Mouse (Mus musculus) liver, embryonic 14.5 days (tissue): ENCODE data around the gene Cntn5. TPM values are rescaled to one million over a fixed set of nuclear protein-coding genes. Genes with fewer than 3 reads are reported as not detected.

Experiments
- ATAC-seq: fragments of 200-750 bp; cut with Nextera tagmentation; 2 replicates; pipeline ENCODE4 v1.8.0; 2017; ENCODE audit warnings: moderate number of reproducible peaks, mild to moderate bottlenecking, moderate library complexity; ENCODE audit not compliant: insufficient read depth
- DNase-seq, 3 experiments: peaks; one replicate each; pipeline ENCODE4 v3.0.0-alpha.2; 2012 to 2013; ENCODE audit warnings: low read depth in 3 of 3, low spot score in 3 of 3
- H3K27ac ChIP-seq: fragments of 300-500 bp; sonication (generic); 2 replicates; pipeline ENCODE4 v1.5.1; 2014; ENCODE audit warnings: moderate library complexity, mild to moderate bottlenecking, control low read depth, inconsistent platforms
- H3K27me3 ChIP-seq: fragments of 300-500 bp; sonication (generic); 2 replicates; pipeline ENCODE4 v1.6.1; 2014; ENCODE audit warnings: mild to moderate bottlenecking, low read length, moderate library complexity; ENCODE audit not compliant: control insufficient read depth, insufficient read depth
- H3K36me3 ChIP-seq: fragments of 300-500 bp; sonication (generic); replicated peaks from 2 replicates; pipeline ENCODE4 v1.6.1; 2014; ENCODE audit warnings: low read depth; ENCODE audit not compliant: control insufficient read depth, insufficient read depth
- H3K4me1 ChIP-seq, 2 experiments: fragments of 200-500 bp in 1 of 2; fragments of 300-500 bp in 1 of 2; sonication (generic) in 1 of 2; replicated peaks; 2 replicates each; pipeline ENCODE4 v1.6.1; 2012 to 2014; ENCODE audit warnings: antibody characterized with exemption in 1 of 2, inconsistent platforms in 1 of 2, low read length in 1 of 2; ENCODE audit not compliant: control insufficient read depth in 2 of 2, insufficient read depth in 2 of 2
- H3K4me2 ChIP-seq: fragments of 300-500 bp; sonication (generic); 2 replicates; pipeline ENCODE4 v1.6.1; 2014; ENCODE audit warnings: low read depth, mild to moderate bottlenecking, control low read depth, moderate library complexity
- H3K4me3 ChIP-seq, 2 experiments: fragments of 200-500 bp in 1 of 2; fragments of 300-500 bp in 1 of 2; sonication (generic) in 1 of 2; 2 replicates each; pipeline ENCODE4 v1.5.1; 2012 to 2014; ENCODE audit warnings: low read depth in 2 of 2, low read length in 2 of 2, mild to moderate bottlenecking in 2 of 2, control low read depth in 1 of 2, inconsistent platforms in 1 of 2, moderate library complexity in 1 of 2; ENCODE audit not compliant: insufficient read depth in 1 of 2
- H3K9ac ChIP-seq: fragments of 300-500 bp; sonication (generic); replicated peaks from 2 replicates; pipeline ENCODE4 v1.6.1; 2014; ENCODE audit warnings: mild to moderate bottlenecking, control low read depth, moderate library complexity
- H3K9me3 ChIP-seq: fragments of 300-500 bp; sonication (generic); 2 replicates; pipeline ENCODE4 v1.6.1; 2016; ENCODE audit warnings: low read length, mixed read lengths; ENCODE audit not compliant: control insufficient read depth
- CTCF ChIP-seq: IDR thresholded peaks from 2 replicates; pipeline ENCODE4 v1.5.1; 2016; ENCODE audit warnings: antibody characterized with exemption, low read depth, control low read depth
- EP300 ChIP-seq: IDR thresholded peaks from 2 replicates; pipeline ENCODE4 v1.6.1; 2016; ENCODE audit warnings: antibody characterized with exemption, low read depth
- WGBS: fragments of 180-500 bp; shearing (Covaris S2); extraction: QIAGEN DNeasy Blood & Tissue Kit; methylation state at CpG from one replicate; pipeline ENCODE4 v1.1.7; 2014; ENCODE audit not compliant: insufficient replicate concordance; 5-methylcytosine and 5-hydroxymethylcytosine counted together
- polyA plus RNA-seq, 2 experiments: library from polyadenylated mRNA; depleted of rRNA in 1 of 2; stranded (reverse) in 1 of 2; unstranded in 1 of 2; fragments of >200 nt; fragmentation: Nextera tagmentation in 1 of 2; extraction: Ambion mirVana in 1 of 2; gene quantifications; 2 replicates each; pipeline versions ENCODE4 v1.2.1 to v1.2.3; 2012 to 2014

Cntn5 gene
- polyA plus RNA-seq, 2 experiments, result not detected

GRCm38 (mm10) chr9:10226013-10226412, 678.6 kb downstream of the Cntn5 start:
- Histone ChIP-seq H3K9me3 (no peaks in the 10 kb centered on the region), H3K4me2 (no peak overlapping the region), H3K4me3 (no peak overlapping the region), H3K36me3 (no peaks in the 10 kb centered on the region), H3K9ac (no peak overlapping the region), H3K27ac (no peak overlapping the region), H3K27me3 (no peaks in the 10 kb centered on the region), H3K4me1 (no peaks in the 10 kb centered on the region)
- TF ChIP-seq CTCF (no peak), EP300 (no peak)
- DNase-seq (no peak), ATAC-seq (no peak)
- WGBS, result 48% methylated on average over 2 of the region's 2 CpGs

- Histone ChIP-seq H3K4me1 (no peaks in the 10 kb centered on the region), H3K9ac (no peak overlapping the region)
- TF ChIP-seq CTCF (no peak), EP300 (no peak)
Measured at GRCm38 (mm10) chr9:10186063-10186462, 718.5 kb downstream of the Cntn5 start.

GRCm38 (mm10) chr9:10170526-10170925, 734.0 kb downstream of the Cntn5 start:
- no peak for DNase-seq
- WGBS, result 76% methylated on average over 3 of the region's 3 CpGs
- Histone ChIP-seq H3K4me1 (no peaks in the 10 kb centered on the region), H3K4me3 (no peak overlapping the region), H3K9ac (no peak overlapping the region), H3K27me3 (no peaks in the 10 kb centered on the region), H3K4me2 (no peak overlapping the region), H3K9me3 (no peaks in the 10 kb centered on the region), H3K36me3 (no peaks in the 10 kb centered on the region), H3K27ac (no peak overlapping the region)
- no peak for TF ChIP-seq EP300
- TF ChIP-seq CTCF, result no peak
- no peak for ATAC-seq

More at GRCm38 (mm10) chr9:10186063-10186462, 718.5 kb downstream of the Cntn5 start:
- DNase-seq, result no peak
- Histone ChIP-seq H3K9me3 (no peaks in the 10 kb centered on the region), H3K27me3 (no peaks in the 10 kb centered on the region), H3K36me3 (no peaks in the 10 kb centered on the region), H3K4me3 (no peak overlapping the region), H3K4me2 (no peak overlapping the region), H3K27ac (no peak overlapping the region)
- no peak for ATAC-seq

- no peak overlapping the region for H3K27ac ChIP-seq
- no peaks in the 10 kb centered on the region for H3K36me3 ChIP-seq
- no peak overlapping the region for H3K4me3 ChIP-seq
- H3K4me1 ChIP-seq, result no peaks in the 10 kb centered on the region
- no peak overlapping the region for H3K9ac ChIP-seq
- no peak overlapping the region for H3K4me2 ChIP-seq
- no peaks in the 10 kb centered on the region for H3K27me3 ChIP-seq
- WGBS, result 59% methylated on average over 1 of the region's 1 CpGs
- H3K9me3 ChIP-seq, result no peaks in the 10 kb centered on the region
- TF ChIP-seq EP300 (no peak), CTCF (no peak)
- ATAC-seq (no peak), DNase-seq (no peak)
Measured at GRCm38 (mm10) chr9:10121350-10122057, 783.1 kb downstream of the Cntn5 start.

- DNase-seq, result no peak
Measured at GRCm38 (mm10) chr9:10116581-10116980, 788.0 kb downstream of the Cntn5 start.

More at GRCm38 (mm10) chr9:10116581-10116980, 788.0 kb downstream of the Cntn5 start:
- H3K27ac ChIP-seq, result no peak overlapping the region
- TF ChIP-seq CTCF (no peak), EP300 (no peak)
- no peaks in the 10 kb centered on the region for H3K4me1 ChIP-seq
- H3K4me3 ChIP-seq, result no peak overlapping the region
- no peak overlapping the region for H3K9ac ChIP-seq
- no peak for ATAC-seq
- H3K9me3 ChIP-seq, result no peaks in the 10 kb centered on the region
- H3K36me3 ChIP-seq, result no peaks in the 10 kb centered on the region
- 54% methylated on average over 1 of the region's 1 CpGs for WGBS
- H3K4me2 ChIP-seq, result no peak overlapping the region
- no peaks in the 10 kb centered on the region for H3K27me3 ChIP-seq
